Mouse (Mus musculus): ENCODE measurements at regions not wholly inside any gene's neighbourhood (a gene's known extent, or its start where the extent isn't known, plus 50 kb on each side); places are given as distances from the start of the nearest gene placed in this dataset.

- no peak overlapping the region for H3K4me3 ChIP-seq (ENCODE audit: insufficient read depth, poor library complexity, severe bottlenecking)
- no peaks in the 10 kb centered on the region for H3K36me3 ChIP-seq (ENCODE audit: control insufficient read depth, insufficient read depth)
- no peaks in the 10 kb centered on the region for H3K79me3 ChIP-seq (ENCODE audit: low read depth)
- H3K79me2 ChIP-seq (ENCODE audit: control insufficient read depth, insufficient read depth) = no peaks in the 10 kb centered on the region
- no peaks in the 10 kb centered on the region for H3K27me3 ChIP-seq (ENCODE audit: control insufficient read depth, insufficient read depth, insufficient read length)
- TF ChIP-seq MAX (IDR thresholded peaks at IDR 0.05) (no peak), CEBPB (IDR thresholded peaks at IDR 0.05; ENCODE audit: low read depth) (no peak), FOSL1 (IDR thresholded peaks at IDR 0.05; ENCODE audit: insufficient read depth, low read length, poor library complexity, severe bottlenecking) (no peak), MYOD1 (IDR thresholded peaks at IDR 0.05; ENCODE audit: control insufficient read depth, insufficient read length, low read depth) (no peak), CTCF (IDR thresholded peaks at IDR 0.05; ENCODE audit: control insufficient read depth, insufficient read depth, insufficient read length) (no peak), MYOG (IDR thresholded peaks at IDR 0.05; ENCODE audit: control insufficient read depth, extremely low read depth, insufficient read length) (no peak), USF1 (IDR thresholded peaks at IDR 0.05; ENCODE audit: low read depth) (no peak)
- H3ac ChIP-seq (ENCODE audit: control insufficient read depth, insufficient read length, low read depth) = no peak overlapping the region
Observed at GRCm38 (mm10) chr14:97088863-97089262, 570.0 kb upstream of the Klhl1 start.

- H3K4me3 ChIP-seq (ENCODE audit: insufficient read depth, poor library complexity, severe bottlenecking) = no peak overlapping the region
- no peak for TF ChIP-seq CEBPB (IDR thresholded peaks at IDR 0.05; ENCODE audit: low read depth)
- no peak for TF ChIP-seq MYOG (IDR thresholded peaks at IDR 0.05; ENCODE audit: control insufficient read depth, extremely low read depth, insufficient read length)
- no peaks in the 10 kb centered on the region for H3K79me3 ChIP-seq (ENCODE audit: low read depth)
- no peak overlapping the region for H3ac ChIP-seq (ENCODE audit: control insufficient read depth, insufficient read length, low read depth)
- no peaks in the 10 kb centered on the region for H3K36me3 ChIP-seq (ENCODE audit: control insufficient read depth, insufficient read depth)
- no peaks in the 10 kb centered on the region for H3K27me3 ChIP-seq (ENCODE audit: control insufficient read depth, insufficient read depth, insufficient read length)
- H3K79me2 ChIP-seq (ENCODE audit: control insufficient read depth, insufficient read depth) = no peaks in the 10 kb centered on the region
Observed at GRCm38 (mm10) chr14:97087346-97087745, 568.4 kb upstream of the Klhl1 start.

- no peaks in the 10 kb centered on the region for H3K79me2 ChIP-seq (ENCODE audit: control insufficient read depth, insufficient read depth)
- no peak overlapping the region for H3K4me3 ChIP-seq (ENCODE audit: insufficient read depth, poor library complexity, severe bottlenecking)
- no peaks in the 10 kb centered on the region for H3K79me3 ChIP-seq (ENCODE audit: low read depth)
- H3K36me3 ChIP-seq (ENCODE audit: control insufficient read depth, insufficient read depth) = no peaks in the 10 kb centered on the region
- no peaks in the 10 kb centered on the region for H3K27me3 ChIP-seq (ENCODE audit: control insufficient read depth, insufficient read depth, insufficient read length)
- no peak overlapping the region for H3ac ChIP-seq (ENCODE audit: control insufficient read depth, insufficient read length, low read depth)
- no peak for TF ChIP-seq MYOG (IDR thresholded peaks at IDR 0.05; ENCODE audit: control insufficient read depth, extremely low read depth, insufficient read length)
Observed at GRCm38 (mm10) chr14:97086363-97087309, 567.7 kb upstream of the Klhl1 start.

GRCm38 (mm10) chr14:97074808-97075207 lies 555.9 kb upstream of the Klhl1 start:
- TF ChIP-seq MAX (IDR thresholded peaks at IDR 0.05) = no peak
- TF ChIP-seq MYOD1 (IDR thresholded peaks at IDR 0.05; ENCODE audit: control insufficient read depth, insufficient read length, low read depth) = no peak
- TF ChIP-seq MYOG (IDR thresholded peaks at IDR 0.05; ENCODE audit: control insufficient read depth, extremely low read depth, insufficient read length) = no peak
- no peak for TF ChIP-seq USF1 (IDR thresholded peaks at IDR 0.05; ENCODE audit: low read depth)
- no peak for TF ChIP-seq CEBPB (IDR thresholded peaks at IDR 0.05; ENCODE audit: low read depth)
- no peak for TF ChIP-seq FOSL1 (IDR thresholded peaks at IDR 0.05; ENCODE audit: insufficient read depth, low read length, poor library complexity, severe bottlenecking)
- no peak for TF ChIP-seq CTCF (IDR thresholded peaks at IDR 0.05; ENCODE audit: control insufficient read depth, insufficient read depth, insufficient read length)
- Histone ChIP-seq H3K4me3 (ENCODE audit: insufficient read depth, poor library complexity, severe bottlenecking) (no peak overlapping the region), H3K27me3 (ENCODE audit: control insufficient read depth, insufficient read depth, insufficient read length) (no peaks in the 10 kb centered on the region), H3K79me2 (ENCODE audit: control insufficient read depth, insufficient read depth) (no peaks in the 10 kb centered on the region), H3K36me3 (ENCODE audit: control insufficient read depth, insufficient read depth) (no peaks in the 10 kb centered on the region), H3ac (ENCODE audit: control insufficient read depth, insufficient read length, low read depth) (no peak overlapping the region), H3K79me3 (ENCODE audit: low read depth) (no peaks in the 10 kb centered on the region)

- no peak for TF ChIP-seq MYOD1 (IDR thresholded peaks at IDR 0.05; ENCODE audit: control insufficient read depth, insufficient read length, low read depth)
- TF ChIP-seq CTCF (IDR thresholded peaks at IDR 0.05; ENCODE audit: control insufficient read depth, insufficient read depth, insufficient read length) = no peak
- no peak for TF ChIP-seq USF1 (IDR thresholded peaks at IDR 0.05; ENCODE audit: low read depth)
- TF ChIP-seq MYOG (IDR thresholded peaks at IDR 0.05; ENCODE audit: control insufficient read depth, extremely low read depth, insufficient read length) = no peak
- no peak for TF ChIP-seq CEBPB (IDR thresholded peaks at IDR 0.05; ENCODE audit: low read depth)
- no peak for TF ChIP-seq FOSL1 (IDR thresholded peaks at IDR 0.05; ENCODE audit: insufficient read depth, low read length, poor library complexity, severe bottlenecking)
- no peak for TF ChIP-seq MAX (IDR thresholded peaks at IDR 0.05)
- Histone ChIP-seq H3K27me3 (ENCODE audit: control insufficient read depth, insufficient read depth, insufficient read length) (no peaks in the 10 kb centered on the region), H3K4me3 (ENCODE audit: insufficient read depth, poor library complexity, severe bottlenecking) (no peak overlapping the region), H3ac (ENCODE audit: control insufficient read depth, insufficient read length, low read depth) (no peak overlapping the region), H3K36me3 (ENCODE audit: control insufficient read depth, insufficient read depth) (no peaks in the 10 kb centered on the region), H3K79me3 (ENCODE audit: low read depth) (no peaks in the 10 kb centered on the region), H3K79me2 (ENCODE audit: control insufficient read depth, insufficient read depth) (no peaks in the 10 kb centered on the region)
Observed at GRCm38 (mm10) chr14:97068770-97069169, 549.9 kb upstream of the Klhl1 start.

- Histone ChIP-seq H3K79me3 (ENCODE audit: low read depth) (no peaks in the 10 kb centered on the region), H3ac (ENCODE audit: control insufficient read depth, insufficient read length, low read depth) (no peak overlapping the region), H3K4me3 (ENCODE audit: insufficient read depth, poor library complexity, severe bottlenecking) (no peak overlapping the region), H3K27me3 (ENCODE audit: control insufficient read depth, insufficient read depth, insufficient read length) (no peaks in the 10 kb centered on the region), H3K79me2 (ENCODE audit: control insufficient read depth, insufficient read depth) (no peaks in the 10 kb centered on the region), H3K36me3 (ENCODE audit: control insufficient read depth, insufficient read depth) (no peaks in the 10 kb centered on the region)
- TF ChIP-seq MYOD1 (IDR thresholded peaks at IDR 0.05; ENCODE audit: control insufficient read depth, insufficient read length, low read depth) (no peak), FOSL1 (IDR thresholded peaks at IDR 0.05; ENCODE audit: insufficient read depth, low read length, poor library complexity, severe bottlenecking) (no peak), MAX (IDR thresholded peaks at IDR 0.05) (no peak), CTCF (IDR thresholded peaks at IDR 0.05; ENCODE audit: control insufficient read depth, insufficient read depth, insufficient read length) (no peak), USF1 (IDR thresholded peaks at IDR 0.05; ENCODE audit: low read depth) (no peak), CEBPB (IDR thresholded peaks at IDR 0.05; ENCODE audit: low read depth) (no peak), MYOG (IDR thresholded peaks at IDR 0.05; ENCODE audit: control insufficient read depth, extremely low read depth, insufficient read length) (no peak)
Observed at GRCm38 (mm10) chr14:97068313-97068712, 549.4 kb upstream of the Klhl1 start.

Measured in C2C12 (cell line).